ENCODE assay signal across 12 mouse cellular contexts in genomic region chr2:26348241-26348640, GRCm38 (mm10). TPM values are rescaled to one million over a fixed set of nuclear protein-coding genes. Genes with fewer than 3 reads are reported as not detected.
DNase-seq lines count a peak whose midpoint lies in the region; ATAC-seq and TF ChIP-seq lines count a peak whose summit lies in the region.
"Had no signal": no experiment of that assay in that cellular context is flagged by ENCODE, and none has a peak within 500 bp of the region (broad histone marks: within the 10 kb centered on the region; RNA-seq: fewer than 3 reads in every experiment).

No protein-coding gene starts in this region.

- 0 out of 2 replicates have a peak overlapping the region, but pooled peaks have one; percentile 13 for H3K9ac ChIP-seq in heart, embryonic 13.5 days
- no peak overlapping the region for H3K9ac ChIP-seq in liver, adult 2 months (ENCODE audit: low read depth, low read length)
- no peak overlapping the region for H3K9ac ChIP-seq in liver, embryonic 12.5 days
- 0 out of 2 replicates have a peak overlapping the region, but pooled peaks have one; percentile 31 for H3K9ac ChIP-seq in stomach, embryonic 16.5 days (ENCODE audit: low read length)
- no peak overlapping the region for H3K9ac ChIP-seq in forebrain, embryonic 15.5 days (replicated peaks)

- peaks cover 35% of the 10 kb centered on the region for H3K4me1 ChIP-seq in heart, embryonic 13.5 days
- H3K4me1 ChIP-seq in liver, adult 2 months (ENCODE audit: control insufficient read depth, insufficient read depth, low read length) = peaks cover 12% of the 10 kb centered on the region
- H3K4me1 ChIP-seq in liver, embryonic 12.5 days = peaks cover 38% of the 10 kb centered on the region
- H3K4me1 ChIP-seq in stomach, embryonic 16.5 days (ENCODE audit: control insufficient read depth, insufficient read depth, low read length) = peaks cover 22% of the 10 kb centered on the region
- H3K4me1 ChIP-seq in forebrain, embryonic 15.5 days = peaks cover 22% of the 10 kb centered on the region

- TF ChIP-seq POLR2A in liver, adult 2 months (IDR thresholded peaks at IDR 0.05; ENCODE audit: extremely low read depth, insufficient read depth, low read length) = no peak

- H3K4me3 ChIP-seq in heart, embryonic 13.5 days = no peak overlapping the region
- H3K4me3 ChIP-seq in liver, adult 2 months (ENCODE audit: insufficient read depth, low read depth, low read length) = no peak overlapping the region
- H3K4me3 ChIP-seq in liver, embryonic 12.5 days = no peak overlapping the region
- no peak overlapping the region for H3K4me3 ChIP-seq in stomach, embryonic 16.5 days (replicated peaks; ENCODE audit: low read length)
- H3K4me3 ChIP-seq in forebrain, embryonic 15.5 days = no peak overlapping the region
- H3K4me3 ChIP-seq: gastrocnemius, adult 2 months; myocyte had no signal

- no peaks in the 10 kb centered on the region for H3K27me3 ChIP-seq in heart, embryonic 13.5 days (replicated peaks)
- no peaks in the 10 kb centered on the region for H3K27me3 ChIP-seq in liver, adult 2 months (ENCODE audit: control insufficient read depth, insufficient read depth, low read length)
- no peaks in the 10 kb centered on the region for H3K27me3 ChIP-seq in liver, embryonic 12.5 days (replicated peaks)
- no peaks in the 10 kb centered on the region for H3K27me3 ChIP-seq in stomach, embryonic 16.5 days (ENCODE audit: control insufficient read depth, insufficient read depth, low read length)
- no peaks in the 10 kb centered on the region for H3K27me3 ChIP-seq in forebrain, embryonic 15.5 days

- no peak for TF ChIP-seq CTCF in liver, adult 2 months (IDR thresholded peaks at IDR 0.05; ENCODE audit: low read depth, low read length)

- intact Hi-C loops in heart, postnatal 25 days (cut with DNase I) = no loop called here

- peaks cover 4% of the 10 kb centered on the region; the same call in 1 of the 2 replicates for H3K79me2 ChIP-seq in liver, adult 2 months (ENCODE audit: control insufficient read depth, insufficient read depth, low read length)

- ATAC-seq in heart, embryonic 13.5 days (ENCODE audit: extremely low read depth, insufficient number of reproducible peaks, low FRiP score, low TSS enrichment) = no peak
- ATAC-seq in liver, embryonic 12.5 days = no peak
- 0 out of 2 replicates have a peak, but pooled peaks have one; percentile 11 for ATAC-seq in stomach, embryonic 16.5 days (ENCODE audit: insufficient read depth, low FRiP score)
- ATAC-seq in forebrain, embryonic 15.5 days (replicated peaks) = no peak
- ATAC-seq: CD4-positive, CD25-positive, alpha-beta regulatory T cell, adult 4 months had no signal

- H3K4me2 ChIP-seq in heart, embryonic 13.5 days = no peak overlapping the region
- H3K4me2 ChIP-seq in liver, embryonic 12.5 days = no peak overlapping the region
- H3K4me2 ChIP-seq in stomach, embryonic 16.5 days (ENCODE audit: low read depth, low read length) = no peak overlapping the region
- H3K4me2 ChIP-seq in forebrain, embryonic 15.5 days (replicated peaks) = no peak overlapping the region

- peak overlapping the region; percentile 67 for H3K27ac ChIP-seq in heart, embryonic 13.5 days (replicated peaks)
- H3K27ac ChIP-seq in liver, adult 2 months (replicated peaks; ENCODE audit: insufficient read depth, low read depth, low read length) = peak overlapping the region; percentile 38
- no peak overlapping the region for H3K27ac ChIP-seq in liver, embryonic 12.5 days
- H3K27ac ChIP-seq in stomach, embryonic 16.5 days (ENCODE audit: low read length) = peak overlapping the region; percentile 48
- H3K27ac ChIP-seq in forebrain, embryonic 15.5 days (replicated peaks) = no peak overlapping the region
- H3K27ac ChIP-seq: gastrocnemius, adult 2 months; macrophage had no signal

- peaks cover 72% of the 10 kb centered on the region for H3K36me3 ChIP-seq in heart, embryonic 13.5 days
- no peaks in the 10 kb centered on the region for H3K36me3 ChIP-seq in liver, adult 2 months (ENCODE audit: control insufficient read depth, insufficient read depth, low read length)
- H3K36me3 ChIP-seq in liver, embryonic 12.5 days = peaks cover 35% of the 10 kb centered on the region
- peaks cover 15% of the 10 kb centered on the region; the same call in 1 of the 2 replicates for H3K36me3 ChIP-seq in stomach, embryonic 16.5 days (ENCODE audit: control insufficient read depth, insufficient read depth, low read length)
- peaks cover 62% of the 10 kb centered on the region for H3K36me3 ChIP-seq in forebrain, embryonic 15.5 days

- WGBS in heart, embryonic 13.5 days = 53% methylated on average over 6 of the region's 6 CpGs
- 66% methylated on average over 6 of the region's 6 CpGs for WGBS in liver, adult 2 months
- 64% methylated on average over 6 of the region's 6 CpGs for WGBS in liver, embryonic 12.5 days (ENCODE audit: insufficient replicate concordance)
- 40% methylated on average over 6 of the region's 6 CpGs for WGBS in stomach, embryonic 16.5 days
- WGBS in forebrain, embryonic 15.5 days = 80% methylated on average over 6 of the region's 6 CpGs

- DNase-seq in heart, postnatal 25 days (ENCODE audit: low spot score) = no peak
- DNase-seq in liver, adult 2 months (ENCODE audit: extremely low read depth, low read depth, low spot score) = peak; percentile 38
- peak; percentile 64 to 75 for DNase-seq in kidney, postnatal 4 days
- no peak for DNase-seq in thymus, adult 18-20 months
- DNase-seq: gastrocnemius, adult 2 months had no signal

- H3K9me3 ChIP-seq in heart, embryonic 13.5 days = no peaks in the 10 kb centered on the region
- H3K9me3 ChIP-seq in liver, embryonic 12.5 days (replicated peaks) = no peaks in the 10 kb centered on the region
- no peaks in the 10 kb centered on the region for H3K9me3 ChIP-seq in stomach, embryonic 16.5 days (replicated peaks; ENCODE audit: control insufficient read depth, low read length)
- H3K9me3 ChIP-seq in forebrain, embryonic 15.5 days = no peaks in the 10 kb centered on the region

RNA-seq across cellular contexts. Expression of gene Dnlz, which starts 3.7 kb away (rescaled TPM):
- polyA plus RNA-seq in heart, embryonic 13.5 days (2015; fragmentation: Nextera tagmentation; extraction: Ambion mirVana) = 27.5 and 28.7 TPM in 2 replicates
- total RNA-seq in heart, postnatal 25 days (2021) = 10 to 100 TPM; 20.0 to 21.8 TPM
- total RNA-seq in liver, adult 2 months (2014; rRNA removed) = 8.7 and 10.7 TPM in 2 replicates
- polyA plus RNA-seq in liver, adult 2 months (2012; rRNA removed) = 16.4 and 22.4 TPM in 2 replicates
- 16.1 and 17.0 TPM in 2 replicates for polyA plus RNA-seq in liver, embryonic 12.5 days (2016; fragmentation: Nextera tagmentation; extraction: Ambion mirVana)
- 20.5 and 23.8 TPM in 2 replicates for polyA plus RNA-seq in stomach, embryonic 16.5 days (2015; fragmentation: Nextera tagmentation; extraction: Ambion mirVana)
- 33.0 and 33.5 TPM in 2 replicates for polyA plus RNA-seq in forebrain, embryonic 15.5 days (2015; fragmentation: Nextera tagmentation; extraction: Ambion mirVana)

RNA-seq across cellular contexts. Expression of gene Card9, which starts 12.5 kb away (rescaled TPM):
- polyA plus RNA-seq in heart, embryonic 13.5 days (2015; fragmentation: Nextera tagmentation; extraction: Ambion mirVana) = 0.41 and 0.62 TPM in 2 replicates
- total RNA-seq in heart, postnatal 25 days (2021) = 1 to 10 TPM; 1.8 to 1.9 TPM
- total RNA-seq in liver, adult 2 months (2014; rRNA removed) = 0.81 and 0.92 TPM in 2 replicates
- polyA plus RNA-seq in liver, adult 2 months (2012; rRNA removed) = 0.40 and 0.84 TPM in 2 replicates
- polyA plus RNA-seq in liver, embryonic 12.5 days (2016; fragmentation: Nextera tagmentation; extraction: Ambion mirVana) = 1.2 and 1.3 TPM in 2 replicates
- polyA plus RNA-seq in stomach, embryonic 16.5 days (2015; fragmentation: Nextera tagmentation; extraction: Ambion mirVana) = 1.1 and 1.5 TPM in 2 replicates
- polyA plus RNA-seq in forebrain, embryonic 15.5 days (2015; fragmentation: Nextera tagmentation; extraction: Ambion mirVana) = 1.4 and 1.5 TPM in 2 replicates

RNA-seq across cellular contexts. Expression of gene Snapc4, which starts 32.2 kb away (rescaled TPM):
- polyA plus RNA-seq in heart, embryonic 13.5 days (2015; fragmentation: Nextera tagmentation; extraction: Ambion mirVana) = 15.7 and 18.9 TPM in 2 replicates
- 10 to 100 TPM in 1 of 2 experiments, 1 to 10 TPM in 1; 8.9 to 11.2 TPM for total RNA-seq in heart, postnatal 25 days (2021)
- 6.4 and 7.5 TPM in 2 replicates for total RNA-seq in liver, adult 2 months (2014; rRNA removed)
- 9.1 and 14.3 TPM in 2 replicates for polyA plus RNA-seq in liver, adult 2 months (2012; rRNA removed)
- 20.6 and 24.7 TPM in 2 replicates for polyA plus RNA-seq in liver, embryonic 12.5 days (2016; fragmentation: Nextera tagmentation; extraction: Ambion mirVana)
- 25.8 and 26.1 TPM in 2 replicates for polyA plus RNA-seq in stomach, embryonic 16.5 days (2015; fragmentation: Nextera tagmentation; extraction: Ambion mirVana)
- 31.4 and 31.6 TPM in 2 replicates for polyA plus RNA-seq in forebrain, embryonic 15.5 days (2015; fragmentation: Nextera tagmentation; extraction: Ambion mirVana)

RNA-seq across cellular contexts. Expression of gene Gpsm1, which starts 32.9 kb away (rescaled TPM):
- 37.3 TPM in 2 replicates for polyA plus RNA-seq in heart, embryonic 13.5 days (2015; fragmentation: Nextera tagmentation; extraction: Ambion mirVana)
- total RNA-seq in heart, postnatal 25 days (2021) = 100 to 1,000 TPM; 195 to 226 TPM
- total RNA-seq in liver, adult 2 months (2014; rRNA removed) = 0.74 and 1.6 TPM in 2 replicates
- polyA plus RNA-seq in liver, adult 2 months (2012; rRNA removed) = 1.9 and 2.1 TPM in 2 replicates
- polyA plus RNA-seq in liver, embryonic 12.5 days (2016; fragmentation: Nextera tagmentation; extraction: Ambion mirVana) = 8.1 and 8.6 TPM in 2 replicates
- polyA plus RNA-seq in stomach, embryonic 16.5 days (2015; fragmentation: Nextera tagmentation; extraction: Ambion mirVana) = 28.8 and 33.0 TPM in 2 replicates
- polyA plus RNA-seq in forebrain, embryonic 15.5 days (2015; fragmentation: Nextera tagmentation; extraction: Ambion mirVana) = 144 and 151 TPM in 2 replicates

RNA-seq across cellular contexts. Expression of gene Entr1, which starts 40.9 kb away (rescaled TPM):
- polyA plus RNA-seq in heart, embryonic 13.5 days (2015; fragmentation: Nextera tagmentation; extraction: Ambion mirVana) = 70.8 and 72.4 TPM in 2 replicates
- 10 to 100 TPM; 49.1 to 50.1 TPM for total RNA-seq in heart, postnatal 25 days (2021)
- total RNA-seq in liver, adult 2 months (2014; rRNA removed) = 31.5 and 32.8 TPM in 2 replicates
- 41.0 and 45.0 TPM in 2 replicates for polyA plus RNA-seq in liver, adult 2 months (2012; rRNA removed)
- 74.9 and 76.2 TPM in 2 replicates for polyA plus RNA-seq in liver, embryonic 12.5 days (2016; fragmentation: Nextera tagmentation; extraction: Ambion mirVana)
- 98.7 and 105 TPM in 2 replicates for polyA plus RNA-seq in stomach, embryonic 16.5 days (2015; fragmentation: Nextera tagmentation; extraction: Ambion mirVana)
- polyA plus RNA-seq in forebrain, embryonic 15.5 days (2015; fragmentation: Nextera tagmentation; extraction: Ambion mirVana) = 191 and 194 TPM in 2 replicates

Comparison
In these comparisons a context has a peak if more than half of its experiments do, and no peak if none do; other contexts are left out.
1. H3K27ac ChIP-seq: peak in heart, embryonic 13.5 days (single experiment), liver, adult 2 months (single experiment) and stomach, embryonic 16.5 days (single experiment); none in liver, embryonic 12.5 days (single experiment) and forebrain, embryonic 15.5 days (single experiment).
2. H3K9ac ChIP-seq: peak in heart, embryonic 13.5 days (single experiment) and stomach, embryonic 16.5 days (single experiment); none in liver, adult 2 months (single experiment), liver, embryonic 12.5 days (single experiment) and forebrain, embryonic 15.5 days (single experiment).
3. DNase-seq: peak in liver, adult 2 months (single experiment) and kidney, postnatal 4 days (2 of 2); none in heart, postnatal 25 days (single experiment) and thymus, adult 18-20 months (0 of 2).